Mouse (Mus musculus) kidney, postnatal 0 days (tissue): ENCODE measurements around the gene Chchd2. TPM values are rescaled to one million over a fixed set of nuclear protein-coding genes. Genes with fewer than 3 reads are reported as not detected.
"Not testable (repeated sequence)": the region's sequence is repeated elsewhere in the genome, so short reads cannot be mapped to it uniquely, and the experiment has no call there.

ENCODE experiments used
- ATAC-seq: fragments of 200-750 bp; cut with Nextera tagmentation; replicated peaks from 2 replicates; pipeline ENCODE4 v1.8.0; 2017; ENCODE audit warnings: low read depth, moderate number of reproducible peaks, moderate TSS enrichment, moderate library complexity; ENCODE audit not compliant: low FRiP score
- DNase-seq: peaks from one replicate; pipeline ENCODE4 v3.0.0-alpha.2; 2016; ENCODE audit warnings: low spot score
- H3K27ac ChIP-seq: fragments of 300-500 bp; sonication (generic); 2 replicates; pipeline ENCODE4 v1.5.1; 2014; ENCODE audit warnings: mild to moderate bottlenecking
- H3K27me3 ChIP-seq: fragments of 300-500 bp; sonication (generic); 2 replicates; pipeline ENCODE4 v1.6.1; 2014; ENCODE audit warnings: low read length, mixed read lengths; ENCODE audit not compliant: insufficient read depth
- H3K36me3 ChIP-seq: fragments of 300-500 bp; sonication (generic); 2 replicates; pipeline ENCODE4 v1.6.1; 2014; ENCODE audit warnings: low read length, mixed read lengths; ENCODE audit not compliant: insufficient read depth
- H3K4me1 ChIP-seq: fragments of 300-500 bp; sonication (generic); replicated peaks from 2 replicates; pipeline ENCODE4 v1.6.1; 2014; ENCODE audit warnings: antibody characterized with exemption, low read length, mixed read lengths; ENCODE audit not compliant: insufficient read depth
- H3K4me2 ChIP-seq: fragments of 300-500 bp; sonication (generic); 2 replicates; pipeline ENCODE4 v1.6.1; 2014; ENCODE audit warnings: mild to moderate bottlenecking, low read length, moderate library complexity, mixed read lengths
- H3K4me3 ChIP-seq: fragments of 300-500 bp; sonication (generic); replicated peaks from 2 replicates; pipeline ENCODE4 v1.5.1; 2014; ENCODE audit warnings: low read depth, low read length
- H3K9ac ChIP-seq: fragments of 300-500 bp; sonication (generic); 2 replicates; pipeline ENCODE4 v1.6.1; 2014; ENCODE audit warnings: low read depth, low read length
- H3K9me3 ChIP-seq: fragments of 300-500 bp; sonication (generic); replicated peaks from 2 replicates; pipeline ENCODE4 v1.6.1; 2016; ENCODE audit warnings: low read length, inconsistent platforms, mixed read lengths
- CTCF ChIP-seq: IDR thresholded peaks from 2 replicates; pipeline ENCODE4 v1.5.1; 2016; ENCODE audit warnings: antibody characterized with exemption, low read depth, mild to moderate bottlenecking, moderate library complexity
- WGBS: fragments of 180-500 bp; shearing (Covaris S2); extraction: QIAGEN DNeasy Blood & Tissue Kit; methylation state at CpG from one replicate; pipeline ENCODE4 v1.1.7; 2014; 5-methylcytosine and 5-hydroxymethylcytosine counted together
- polyA plus RNA-seq: library from polyadenylated mRNA; unstranded; fragments of >200 nt; fragmentation: Nextera tagmentation; extraction: Ambion mirVana; gene quantifications from 2 replicates; pipeline ENCODE4 v1.2.1, GENCODE M21; 2015

Gene Chchd2
- polyA plus RNA-seq, 1 experiment from 2014 or later = 1,401 TPM

GRCm38 (mm10) chr5:129919320-129919719 is 32.0 kb upstream of the Chchd2 start:
- no peak overlapping the region for H3K4me3 ChIP-seq
- no peak for TF ChIP-seq CTCF
- H3K4me2 ChIP-seq = no peak overlapping the region
- no peaks in the 10 kb centered on the region for H3K36me3 ChIP-seq
- no peak overlapping the region for H3K9ac ChIP-seq
- ATAC-seq = no peak
- DNase-seq = no peak
- H3K4me1 ChIP-seq = no peaks in the 10 kb centered on the region
- no peaks in the 10 kb centered on the region for H3K27me3 ChIP-seq
- H3K9me3 ChIP-seq = no peaks in the 10 kb centered on the region
- no peak overlapping the region for H3K27ac ChIP-seq
- 52% methylated on average over 8 of the region's 8 CpGs for WGBS

GRCm38 (mm10) chr5:129918752-129919151 is 31.5 kb upstream of the Chchd2 start:
- ATAC-seq (no peak), DNase-seq (no peak)
- H3K4me2 ChIP-seq = no peak overlapping the region
- H3K27me3 ChIP-seq = no peaks in the 10 kb centered on the region
- no peaks in the 10 kb centered on the region for H3K4me1 ChIP-seq
- H3K27ac ChIP-seq = no peak overlapping the region
- TF ChIP-seq CTCF = no peak
- no peak overlapping the region for H3K9ac ChIP-seq
- no peak overlapping the region for H3K4me3 ChIP-seq
- no peaks in the 10 kb centered on the region for H3K9me3 ChIP-seq
- H3K36me3 ChIP-seq = no peaks in the 10 kb centered on the region
- 79% methylated on average over 9 of the region's 9 CpGs for WGBS

- H3K27ac ChIP-seq = no peak overlapping the region
- no peak for TF ChIP-seq CTCF
- H3K9ac ChIP-seq = no peak overlapping the region
- H3K4me1 ChIP-seq = no peaks in the 10 kb centered on the region
- H3K4me3 ChIP-seq = no peak overlapping the region
- ATAC-seq (no peak), DNase-seq (no peak)
- 93% methylated on average over 24 of the region's 24 CpGs for WGBS
- H3K9me3 ChIP-seq = no peaks in the 10 kb centered on the region
- no peaks in the 10 kb centered on the region for H3K36me3 ChIP-seq
- no peak overlapping the region for H3K4me2 ChIP-seq
- H3K27me3 ChIP-seq = no peaks in the 10 kb centered on the region
These were observed 30.9 kb upstream of the Chchd2 start for GRCm38 (mm10) chr5:129918065-129918651.

GRCm38 (mm10) chr5:129915491-129915890 is 28.2 kb upstream of the Chchd2 start:
- WGBS = 84% methylated on average over 11 of the region's 11 CpGs
- not testable (repeated sequence) for ATAC-seq, DNase-seq

GRCm38 (mm10) chr5:129914024-129914423 is 26.8 kb upstream of the Chchd2 start:
- Histone ChIP-seq H3K36me3 (no peaks in the 10 kb centered on the region), H3K4me3 (no peak overlapping the region), H3K4me1 (no peaks in the 10 kb centered on the region), H3K9me3 (no peaks in the 10 kb centered on the region), H3K9ac (no peak overlapping the region), H3K27me3 (no peaks in the 10 kb centered on the region), H3K4me2 (no peak overlapping the region), H3K27ac (no peak overlapping the region)
- ATAC-seq (no peak), DNase-seq (no peak)
- 36% methylated on average over 2 of the region's 2 CpGs for WGBS
- peak; percentile 71 for TF ChIP-seq CTCF

More at GRCm38 (mm10) chr5:129915491-129915890, 28.2 kb upstream of the Chchd2 start:
- H3K9me3 ChIP-seq, H3K27ac ChIP-seq, H3K4me3 ChIP-seq, H3K36me3 ChIP-seq, H3K4me2 ChIP-seq, H3K9ac ChIP-seq, H3K27me3 ChIP-seq, H3K4me1 ChIP-seq: not testable (repeated sequence)

GRCm38 (mm10) chr5:129909591-129909990 is 22.3 kb upstream of the Chchd2 start:
- 73% methylated on average over 7 of the region's 7 CpGs for WGBS
- no peak for ATAC-seq
- no peaks in the 10 kb centered on the region for H3K36me3 ChIP-seq

GRCm38 (mm10) chr5:129909147-129909546 is 21.9 kb upstream of the Chchd2 start:
- H3K4me2 ChIP-seq = peak overlapping the region; percentile 94
- ATAC-seq (no peak), DNase-seq (no peak)
- no peaks in the 10 kb centered on the region for H3K4me1 ChIP-seq
- no peaks in the 10 kb centered on the region for H3K9me3 ChIP-seq
- 71% methylated on average over 9 of the region's 9 CpGs for WGBS
- peak overlapping the region; percentile 95 for H3K27ac ChIP-seq
- no peaks in the 10 kb centered on the region for H3K36me3 ChIP-seq
- no peaks in the 10 kb centered on the region for H3K27me3 ChIP-seq
- TF ChIP-seq CTCF = no peak
- H3K4me3 ChIP-seq = peak overlapping the region; percentile 63; the same call in 1 of the 2 replicates
- H3K9ac ChIP-seq = peak overlapping the region; percentile 74

More at GRCm38 (mm10) chr5:129909591-129909990, 22.3 kb upstream of the Chchd2 start:
- Histone ChIP-seq H3K27ac (no peak overlapping the region), H3K4me1 (no peaks in the 10 kb centered on the region), H3K9me3 (no peaks in the 10 kb centered on the region), H3K4me2 (no peak overlapping the region), H3K9ac (no peak overlapping the region), H3K4me3 (no peak overlapping the region), H3K27me3 (no peaks in the 10 kb centered on the region)
- DNase-seq = no peak
- no peak for TF ChIP-seq CTCF
